Mouse (Mus musculus): Measurements from ENCODE around the gene Srsf3.

DNA sequence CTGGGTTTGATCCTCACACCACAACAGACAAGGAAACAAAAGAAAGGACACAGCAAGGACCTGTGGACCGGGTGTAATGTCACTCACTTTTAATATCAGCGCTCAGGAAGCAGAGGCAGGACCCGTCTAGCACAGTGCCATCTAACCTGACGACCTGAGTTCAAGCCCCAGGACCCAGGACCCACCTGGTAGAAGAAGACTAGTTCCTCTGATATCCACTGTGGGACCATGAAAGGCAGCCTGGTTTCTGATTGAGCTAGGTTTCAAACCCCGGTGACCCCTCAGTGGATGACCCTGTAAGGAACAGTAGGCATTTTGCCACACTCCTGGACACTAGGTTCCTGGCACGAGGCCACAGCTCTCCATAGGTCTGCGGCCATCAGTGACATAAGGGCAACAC is 52.2 kb downstream of the Srsf3 start:
- TF ChIP-seq CTCF (IDR thresholded peaks at IDR 0.05; ENCODE audit: low read depth) (no peak), EP300 (IDR thresholded peaks at IDR 0.05; ENCODE audit: low read depth) (no peak)

Measured in liver, embryonic 14.5 days (tissue).